Mouse (Mus musculus) heart, adult 2 months (tissue): Measurements from ENCODE around the gene Zmiz1.

Experiments
- CTCF ChIP-seq: fragments of 200-600 bp; IDR thresholded peaks from 2 replicates; pipeline ENCODE4 v1.8.1; 2022; ENCODE audit warnings: antibody characterized with exemption, mild to moderate bottlenecking, moderate library complexity
- EP300 ChIP-seq: fragments of 200-500 bp; IDR thresholded peaks from 2 replicates; pipeline ENCODE4 v1.6.1; 2011; ENCODE audit warnings: low read depth, low read length, control low read depth; ENCODE audit not compliant: insufficient read depth
- POLR2A ChIP-seq: fragments of 200-500 bp; IDR thresholded peaks from 2 replicates; pipeline ENCODE4 v1.6.1; 2011; ENCODE audit warnings: mild to moderate bottlenecking, low read depth, low read length, control low read depth; ENCODE audit not compliant: insufficient read depth

- no peak for TF ChIP-seq POLR2A
- TF ChIP-seq CTCF: peak; percentile 51
- TF ChIP-seq EP300: peak; percentile 73; the same call in 1 of the 2 replicates
These were observed 38.6 kb downstream of the Zmiz1 start for GRCm38 (mm10) chr14:25497596-25497995.
